Mouse (Mus musculus): ENCODE data around the gene Tspan18.
A peak's percentile ranks its signal among the peaks of the same experiment; 100 is the strongest.

Gene Tspan18

GRCm38 (mm10) chr2:93262291-93263285 is 71.7 kb downstream of the Tspan18 start:
- no peak for DNase-seq (ENCODE audit: low read depth, low spot score)

- no peak for DNase-seq (ENCODE audit: low read depth, low spot score)
Observed at GRCm38 (mm10) chr2:93261521-93262290, 72.6 kb downstream of the Tspan18 start.

GRCm38 (mm10) chr2:93257634-93258033 is 76.7 kb downstream of the Tspan18 start:
- no peak for DNase-seq (ENCODE audit: low read depth, low spot score)

- DNase-seq (ENCODE audit: low read depth, low spot score), result no peak
Observed at GRCm38 (mm10) chr2:93256735-93257405, 77.4 kb downstream of the Tspan18 start.

GRCm38 (mm10) chr2:93252356-93252755 is 81.9 kb downstream of the Tspan18 start:
- DNase-seq (ENCODE audit: low read depth, low spot score), result no peak

- DNase-seq (ENCODE audit: low read depth, low spot score), result no peak
Observed at GRCm38 (mm10) chr2:93250611-93251010, 83.7 kb downstream of the Tspan18 start.

- peak; percentile 4 for DNase-seq (ENCODE audit: low read depth, low spot score)
Observed at GRCm38 (mm10) chr2:93249058-93249457, 85.2 kb downstream of the Tspan18 start.

GRCm38 (mm10) chr2:93244090-93244443 is 90.2 kb downstream of the Tspan18 start:
- DNase-seq (ENCODE audit: low read depth, low spot score), result no peak

GRCm38 (mm10) chr2:93243439-93244089 is 90.7 kb downstream of the Tspan18 start:
- no peak for DNase-seq (ENCODE audit: low read depth, low spot score)

- no peak for DNase-seq (ENCODE audit: low read depth, low spot score)
Observed at GRCm38 (mm10) chr2:93242166-93242565, 92.1 kb downstream of the Tspan18 start.

- no peak for DNase-seq (ENCODE audit: low read depth, low spot score)
Observed at GRCm38 (mm10) chr2:93238864-93239263, 95.4 kb downstream of the Tspan18 start.

- DNase-seq (ENCODE audit: low read depth, low spot score), result no peak
Observed at GRCm38 (mm10) chr2:93237055-93237454, 97.2 kb downstream of the Tspan18 start.

GRCm38 (mm10) chr2:93232141-93232540 is 102.2 kb downstream of the Tspan18 start:
- DNase-seq (ENCODE audit: low read depth, low spot score), result no peak

GRCm38 (mm10) chr2:93228480-93228824 is 105.9 kb downstream of the Tspan18 start:
- no peak for DNase-seq (ENCODE audit: low read depth, low spot score)

- DNase-seq (ENCODE audit: low read depth, low spot score), result no peak
Observed at GRCm38 (mm10) chr2:93227713-93228479, 106.4 kb downstream of the Tspan18 start.

GRCm38 (mm10) chr2:93226606-93227595 is 107.4 kb downstream of the Tspan18 start:
- DNase-seq (ENCODE audit: low read depth, low spot score), result peak; percentile 73

GRCm38 (mm10) chr2:93223463-93223862 is 110.8 kb downstream of the Tspan18 start:
- no peak for DNase-seq (ENCODE audit: low read depth, low spot score)

GRCm38 (mm10) chr2:93220447-93220846 is 113.9 kb downstream of the Tspan18 start:
- no peak for DNase-seq (ENCODE audit: low read depth, low spot score)

GRCm38 (mm10) chr2:93219576-93219975 is 114.7 kb downstream of the Tspan18 start:
- no peak for DNase-seq (ENCODE audit: low read depth, low spot score)

All from CD4-positive, CD25-positive, alpha-beta regulatory T cell, adult 2 months (primary cell).